Comparison of ENCODE assay signal across 24 mouse cellular contexts in the genomic region with DNA sequence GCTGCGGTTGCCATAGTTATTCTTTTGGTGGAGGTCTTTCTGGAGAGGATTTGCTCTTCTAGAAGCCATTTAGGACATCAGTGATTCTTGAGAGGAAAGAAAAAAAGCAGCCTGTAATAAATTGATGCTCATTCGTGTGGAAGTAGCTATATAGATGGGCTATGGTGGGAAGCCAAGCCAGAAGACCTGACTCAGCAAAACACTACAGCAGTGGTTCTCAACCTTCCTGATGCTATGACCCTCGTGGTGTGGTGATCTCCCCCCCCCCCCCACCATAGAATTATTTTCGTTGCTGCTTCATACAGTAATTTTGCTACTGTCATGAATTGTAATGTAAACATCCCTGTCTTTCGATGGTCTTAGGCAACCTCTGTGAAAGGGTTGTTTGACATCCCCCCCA. TPM values are rescaled to one million over a fixed set of nuclear protein-coding genes. Genes with fewer than 3 reads are reported as not detected.
DNase-seq lines count a peak whose midpoint lies in the region; ATAC-seq and TF ChIP-seq lines count a peak whose summit lies in the region.
"Had no signal": no experiment of that assay in that cellular context is flagged by ENCODE, and none has a peak within 500 bp of the region (broad histone marks: within the 10 kb centered on the region; RNA-seq: fewer than 3 reads in every experiment).

No protein-coding gene starts in this region.

- no peaks in the 10 kb centered on the region for H3K79me2 ChIP-seq in CH12.LX (replicated peaks; ENCODE audit: control insufficient read depth, extremely low read depth, insufficient read depth, poor library complexity, severe bottlenecking)

- in situ Hi-C loops in CH12.LX (cut with MboI; ENCODE audit: low pct_ligation_motif_present, low pct_unique_long_range_greater_than_20kb, low sequenced_read_pairs) (loop anchor here (25.0 kb wide), 1 partner anchor 230 kb away; no protein-coding TSS in a partner anchor), ES-E14 (cut with MboI; ENCODE audit: low sequenced_read_pairs in 2 of 2, unreplicated experiment in 2 of 2) (no loop called here)

- no peaks in the 10 kb centered on the region for H3K27me3 ChIP-seq in CH12.LX (replicated peaks)
- H3K27me3 ChIP-seq: Patski had no signal

- TF ChIP-seq CTCF in CH12.LX (conservative IDR thresholded peaks at IDR 0.05 in 1 of 2, IDR thresholded peaks at IDR 0.05 in 1 of 2; ENCODE audit: low read depth in 2 of 2, low read length in 2 of 2): no peak

- H3K27ac ChIP-seq in CH12.LX (ENCODE audit: insufficient read depth, low read depth) (no peak overlapping the region), ES-E14 (ENCODE audit: insufficient read depth, low read depth, low read length, poor library complexity, severe bottlenecking) (no peak overlapping the region)

- no peak for ATAC-seq in cerebellum, adult (ENCODE audit: insufficient number of reproducible peaks, low FRiP score, low TSS enrichment)
- ATAC-seq: activated CD4-positive, CD25-positive, alpha-beta regulatory T cell, adult 4 months; CD4-positive, CD25-positive, alpha-beta regulatory T cell, adult 4 months; Patski had no signal

- no peak overlapping the region for H3K9ac ChIP-seq in CH12.LX (ENCODE audit: insufficient read depth, low read depth)
- no peak overlapping the region for H3K9ac ChIP-seq in ES-E14 (ENCODE audit: insufficient read depth, low read depth, low read length, poor library complexity, severe bottlenecking)

- DNase-seq in CH12.LX (ENCODE audit: extremely low read depth) (no peak), ES-E14 (ENCODE audit: low read depth, low spot score) (no peak), MN1 (ENCODE audit: low spot score) (no peak)
- DNase-seq: adrenal gland, adult 2 months; adrenal gland, adult 8-10 months; adrenal gland, postnatal 10 days; adrenal gland, postnatal 14 days; adrenal gland, postnatal 25 days; adrenal gland, postnatal 36 days; B cell, adult 2 months; cerebellum, adult 11 months; cerebellum, adult 11-12 months; cerebellum, adult 18-20 months; cerebellum, adult 2 months; cerebellum, adult 8-10 months; cerebellum, adult 9-10 months; cerebellum, adult 9-11 months had no signal

- TF ChIP-seq EP300 in CH12.LX (IDR thresholded peaks at IDR 0.05; ENCODE audit: low read length): no peak

- no peak overlapping the region for H3K4me2 ChIP-seq in CH12.LX (ENCODE audit: insufficient read depth, low read depth, poor library complexity, severe bottlenecking)

- no peak for TF ChIP-seq POLR2A in CH12.LX (IDR thresholded peaks at IDR 0.05; ENCODE audit: low read depth, low read length)

- H3K4me3 ChIP-seq in CH12.LX (replicated peaks in 1 of 3; ENCODE audit: low read depth in 2 of 3, low read length in 2 of 3, poor library complexity in 1 of 3): no peak overlapping the region
- no peak overlapping the region for H3K4me3 ChIP-seq in ES-E14 (ENCODE audit: insufficient read depth in 1 of 2, low read depth in 1 of 2, low read length in 2 of 2, poor library complexity in 1 of 2, severe bottlenecking in 1 of 2)

- dilution Hi-C loops in CH12.LX (cut with MboI; ENCODE audit: extremely low pct_ligation_motif_present, extremely low pct_unique_long_range_greater_than_20kb, low sequenced_read_pairs): no loop called here

- H3K9me3 ChIP-seq in CH12.LX (replicated peaks; ENCODE audit: low read length) (peaks cover 19% of the 10 kb centered on the region), ES-E14 (ENCODE audit: control insufficient read depth, insufficient read depth, low read depth, low read length) (no peaks in the 10 kb centered on the region)

- H3K36me3 ChIP-seq in CH12.LX (replicated peaks in 1 of 2; ENCODE audit: control insufficient read depth in 1 of 2, insufficient read depth in 1 of 2, low read length in 1 of 2): peaks cover 68 to 94% of the 10 kb centered on the region in 2 experiments
- H3K36me3 ChIP-seq in ES-E14 (ENCODE audit: control insufficient read depth, insufficient read depth, low read length, poor library complexity, severe bottlenecking): no peaks in the 10 kb centered on the region; the same call in 1 of the 2 replicates
- H3K36me3 ChIP-seq: G1E had no signal

- no peak for TF ChIP-seq RAD21 in CH12.LX (IDR thresholded peaks at IDR 0.05; ENCODE audit: low read depth, low read length)

- H3K4me1 ChIP-seq in CH12.LX (ENCODE audit: control insufficient read depth in 1 of 2, insufficient read depth in 2 of 2) (no peaks in the 10 kb centered on the region), ES-E14 (ENCODE audit: control insufficient read depth in 2 of 2, insufficient read depth in 2 of 2, low read length in 2 of 2, poor library complexity in 1 of 2) (0 out of 4 replicates have a peak, but pooled peaks cover 0 to 2% of the 10 kb centered on the region in 2 experiments)

TF ChIP-seq in CH12.LX, 34 proteins besides CTCF, POLR2A, EP300 and RAD21:
- TF ChIP-seq JUND (conservative IDR thresholded peaks at IDR 0.05; ENCODE audit: low read depth, low read length): no peak
- peak; percentile 62; the same call in 1 of the 2 replicates for TF ChIP-seq MAFK (IDR thresholded peaks at IDR 0.05; ENCODE audit: insufficient replicate concordance, low read length)

TF ChIP-seq in ES-E14, 5 proteins besides CTCF, POLR2A, EP300 and RAD21:
- TF ChIP-seq MAFK (IDR thresholded peaks at IDR 0.05; ENCODE audit: insufficient read depth, low read depth, low read length) (peak; percentile 70), HCFC1 (IDR thresholded peaks at IDR 0.05; ENCODE audit: borderline replicate concordance, insufficient read depth, low read length) (no peak)

RNA-seq across cellular contexts. Expression of a gene that starts 41.0 kb away (rescaled TPM):
- total RNA-seq in CH12.LX (2012; rRNA removed): 3.1 and 3.5 TPM in 2 replicates
- 4.1 and 4.3 TPM in 2 replicates for total RNA-seq in CH12.LX (2014; rRNA removed)
- 2.3 and 2.7 TPM in 2 replicates for polyA plus RNA-seq in CH12.LX (2012; ENCODE audit: insufficient read length, low read depth)
- total RNA-seq in ES-E14 (2012; rRNA removed): 1.7 and 2.5 TPM in 2 replicates
- total RNA-seq: MEL had no signal
- polyA plus RNA-seq: C2C12, G1E had no signal
